Mouse (Mus musculus) kidney, postnatal 0 days (tissue): ENCODE measurements around the gene Gm20532. TPM values are rescaled to one million over a fixed set of nuclear protein-coding genes. Genes with fewer than 3 reads are reported as not detected.
A peak's percentile ranks its signal among the peaks of the same experiment; 100 is the strongest.

Source experiments
- ATAC-seq: fragments of 200-750 bp; cut with Nextera tagmentation; replicated peaks from 2 replicates; pipeline ENCODE4 v1.8.0; 2017; ENCODE audit warnings: low read depth, moderate number of reproducible peaks, moderate TSS enrichment, moderate library complexity; ENCODE audit not compliant: low FRiP score
- DNase-seq: peaks from one replicate; pipeline ENCODE4 v3.0.0-alpha.2; 2016; ENCODE audit warnings: low spot score
- H3K27ac ChIP-seq: fragments of 300-500 bp; sonication (generic); 2 replicates; pipeline ENCODE4 v1.5.1; 2014; ENCODE audit warnings: mild to moderate bottlenecking
- H3K27me3 ChIP-seq: fragments of 300-500 bp; sonication (generic); 2 replicates; pipeline ENCODE4 v1.6.1; 2014; ENCODE audit warnings: low read length, mixed read lengths; ENCODE audit not compliant: insufficient read depth
- H3K36me3 ChIP-seq: fragments of 300-500 bp; sonication (generic); 2 replicates; pipeline ENCODE4 v1.6.1; 2014; ENCODE audit warnings: low read length, mixed read lengths; ENCODE audit not compliant: insufficient read depth
- H3K4me1 ChIP-seq: fragments of 300-500 bp; sonication (generic); replicated peaks from 2 replicates; pipeline ENCODE4 v1.6.1; 2014; ENCODE audit warnings: antibody characterized with exemption, low read length, mixed read lengths; ENCODE audit not compliant: insufficient read depth
- H3K4me2 ChIP-seq: fragments of 300-500 bp; sonication (generic); 2 replicates; pipeline ENCODE4 v1.6.1; 2014; ENCODE audit warnings: mild to moderate bottlenecking, low read length, moderate library complexity, mixed read lengths
- H3K4me3 ChIP-seq: fragments of 300-500 bp; sonication (generic); replicated peaks from 2 replicates; pipeline ENCODE4 v1.5.1; 2014; ENCODE audit warnings: low read depth, low read length
- H3K9ac ChIP-seq: fragments of 300-500 bp; sonication (generic); 2 replicates; pipeline ENCODE4 v1.6.1; 2014; ENCODE audit warnings: low read depth, low read length
- H3K9me3 ChIP-seq: fragments of 300-500 bp; sonication (generic); replicated peaks from 2 replicates; pipeline ENCODE4 v1.6.1; 2016; ENCODE audit warnings: low read length, inconsistent platforms, mixed read lengths
- CTCF ChIP-seq: IDR thresholded peaks from 2 replicates; pipeline ENCODE4 v1.5.1; 2016; ENCODE audit warnings: antibody characterized with exemption, low read depth, mild to moderate bottlenecking, moderate library complexity
- WGBS: fragments of 180-500 bp; shearing (Covaris S2); extraction: QIAGEN DNeasy Blood & Tissue Kit; methylation state at CpG from one replicate; pipeline ENCODE4 v1.1.7; 2014; 5-methylcytosine and 5-hydroxymethylcytosine counted together
- polyA plus RNA-seq: library from polyadenylated mRNA; unstranded; fragments of >200 nt; fragmentation: Nextera tagmentation; extraction: Ambion mirVana; gene quantifications from 2 replicates; pipeline ENCODE4 v1.2.1, GENCODE M21; 2015

Gm20532 gene
- polyA plus RNA-seq, 1 experiment from 2014 or later, result not detected

DNA sequence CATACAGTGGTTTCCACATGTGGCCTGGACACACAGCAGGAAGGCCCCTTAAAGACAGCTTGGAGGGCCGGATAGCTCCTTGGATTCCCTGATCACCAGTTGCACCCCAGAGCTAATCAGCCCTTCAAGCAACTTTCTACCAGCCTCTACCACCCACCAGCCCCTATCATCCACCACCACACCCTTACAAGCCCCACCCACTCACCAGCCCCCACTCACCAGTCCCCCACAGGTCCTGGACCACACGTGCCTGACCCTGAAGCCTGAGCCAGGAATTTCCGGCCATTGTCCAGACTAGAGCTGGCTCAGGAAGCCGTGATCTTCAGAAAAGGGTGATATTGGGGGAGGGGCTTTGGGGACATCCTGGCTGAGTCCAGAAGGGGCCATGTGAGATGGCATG, 10.6 kb upstream of the Gm20532 start:
- Histone ChIP-seq H3K4me3 (no peak overlapping the region), H3K27ac (peak overlapping the region; percentile 83), H3K27me3 (no peaks in the 10 kb centered on the region), H3K9ac (0 out of 2 replicates have a peak overlapping the region, but pooled peaks have one; percentile 35), H3K36me3 (no peaks in the 10 kb centered on the region), H3K4me2 (no peak overlapping the region), H3K9me3 (no peaks in the 10 kb centered on the region), H3K4me1 (peaks cover 19% of the 10 kb centered on the region)
- ATAC-seq (0 out of 2 replicates have a peak, but pooled peaks have one; percentile 26), DNase-seq (peak; percentile 60)
- TF ChIP-seq CTCF, result no peak
- 59% methylated on average over 4 of the region's 4 CpGs for WGBS

DNA sequence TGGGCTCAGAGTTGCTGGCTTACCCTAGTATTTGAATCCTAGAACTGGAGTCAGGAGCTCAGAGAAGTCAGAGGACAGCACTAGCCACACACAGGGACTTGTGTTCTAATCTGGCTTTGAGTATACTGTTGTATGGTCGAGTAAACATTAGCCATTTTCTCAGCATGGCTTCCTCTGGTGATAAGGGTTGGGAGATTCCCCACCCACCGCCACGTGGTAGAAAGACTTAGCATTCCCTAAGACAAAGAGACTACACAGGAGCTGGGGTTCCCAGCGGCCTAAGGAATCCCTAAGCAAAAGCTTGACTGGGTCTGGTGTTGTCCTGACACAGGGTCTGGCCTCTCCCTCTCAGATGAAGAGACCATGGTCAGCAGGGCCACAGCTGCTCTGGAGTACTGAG, 10.0 kb upstream of the Gm20532 start:
- no peak for TF ChIP-seq CTCF
- H3K9me3 ChIP-seq, result no peaks in the 10 kb centered on the region
- WGBS, result 65% methylated on average over 4 of the region's 4 CpGs
- no peak overlapping the region for H3K9ac ChIP-seq
- no peaks in the 10 kb centered on the region for H3K36me3 ChIP-seq
- DNase-seq (no peak), ATAC-seq (no peak)
- H3K4me1 ChIP-seq, result peaks cover 18% of the 10 kb centered on the region
- H3K27ac ChIP-seq, result peak overlapping the region; percentile 83
- no peaks in the 10 kb centered on the region for H3K27me3 ChIP-seq
- no peak overlapping the region for H3K4me2 ChIP-seq
- no peak overlapping the region for H3K4me3 ChIP-seq

DNA sequence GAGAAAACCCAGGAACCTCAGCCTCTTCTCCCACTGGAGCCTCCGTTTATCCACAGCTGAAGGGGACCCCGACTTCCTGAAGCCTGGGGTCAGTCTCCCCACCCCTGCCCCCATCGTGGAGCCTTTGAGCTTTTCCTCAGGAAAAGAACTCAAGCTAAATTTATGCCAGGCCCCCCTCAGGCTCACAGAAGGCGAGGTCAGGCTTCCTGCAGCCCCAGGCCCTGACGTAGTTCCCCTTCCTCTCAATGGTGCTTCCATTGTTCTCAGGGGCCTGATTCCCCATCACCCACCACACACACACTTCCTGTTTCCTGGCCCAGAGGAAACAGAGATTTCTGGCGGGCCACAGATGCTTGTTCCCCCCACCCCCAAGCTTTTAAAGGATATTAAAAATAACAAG, 8.1 kb upstream of the Gm20532 start:
- Histone ChIP-seq H3K36me3 (no peaks in the 10 kb centered on the region), H3K4me2 (0 out of 2 replicates have a peak overlapping the region, but pooled peaks have one; percentile 13), H3K27ac (peak overlapping the region; percentile 85), H3K4me3 (no peak overlapping the region), H3K9me3 (no peaks in the 10 kb centered on the region), H3K4me1 (0 out of 2 replicates have a peak, but pooled peaks cover 9% of the 10 kb centered on the region), H3K27me3 (no peaks in the 10 kb centered on the region), H3K9ac (no peak overlapping the region)
- 55% methylated on average over 6 of the region's 6 CpGs for WGBS
- peak; percentile 80 for DNase-seq
- no peak for ATAC-seq
- TF ChIP-seq CTCF, result no peak

DNA sequence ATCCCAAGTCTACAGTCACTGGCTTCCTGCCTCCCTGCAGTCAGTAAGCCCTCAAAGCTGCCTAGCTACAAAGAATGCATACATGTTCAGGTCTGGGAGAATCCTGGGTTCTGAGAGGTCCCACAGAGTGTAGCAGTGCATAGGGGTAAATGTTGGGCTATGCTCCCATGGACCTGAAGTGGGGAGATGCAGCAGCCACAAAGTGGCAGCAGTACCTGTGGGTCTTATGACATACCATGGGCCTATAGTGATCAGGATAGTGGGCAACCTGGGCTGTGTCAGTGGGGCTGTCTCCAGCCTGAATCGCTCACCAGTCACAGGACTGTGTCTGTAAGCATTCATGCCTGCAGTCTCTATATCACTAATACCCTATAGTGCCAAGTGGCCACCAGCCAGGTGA, 6.7 kb upstream of the Gm20532 start, which contains the start of gene Egfl7:
TSS of gene Egfl7 (plus strand) at position 301 of the 400 bp plus-strand sequence.
- Histone ChIP-seq H3K4me2 (no peak within 1 kb of the TSS), H3K9me3 (no peaks in the 10 kb centered on the region), H3K9ac (no peak within 1 kb of the TSS), H3K27ac (peak within 1 kb of the TSS; percentile 85), H3K27me3 (no peaks in the 10 kb centered on the region), H3K4me1 (0 out of 2 replicates have a peak, but pooled peaks cover 4% of the 10 kb centered on the region), H3K36me3 (no peaks in the 10 kb centered on the region), H3K4me3 (no peak within 1 kb of the TSS)
- TF ChIP-seq CTCF, result no peak
- WGBS, result 83% methylated on average over 1 of the region's 1 CpGs
- ATAC-seq, result no peak
- no peak for DNase-seq

DNA sequence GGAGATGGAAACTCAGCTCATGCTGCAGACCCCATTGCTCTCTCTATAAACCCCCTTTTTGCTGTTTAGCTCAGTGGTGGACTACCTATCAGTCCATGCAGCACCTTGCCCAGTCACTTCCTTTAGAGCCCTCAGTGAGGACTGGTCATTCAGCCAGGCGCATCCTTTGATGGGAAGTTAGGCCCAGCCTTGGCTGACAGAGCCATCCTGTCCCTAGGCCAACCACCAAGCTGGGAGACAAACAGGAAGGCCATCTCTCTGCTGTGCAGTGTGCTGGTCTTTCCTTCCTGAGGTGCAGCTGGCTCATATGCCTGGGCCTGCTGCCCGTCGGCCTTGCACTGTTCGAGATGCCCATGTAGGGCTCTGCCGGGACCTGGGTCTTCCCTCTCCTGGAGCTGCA, 5.7 kb upstream of the Gm20532 start:
- TF ChIP-seq CTCF, result no peak
- no peaks in the 10 kb centered on the region for H3K9me3 ChIP-seq
- no peak overlapping the region for H3K4me3 ChIP-seq
- H3K36me3 ChIP-seq, result no peaks in the 10 kb centered on the region
- DNase-seq (no peak), ATAC-seq (no peak)
- H3K27ac ChIP-seq, result peak overlapping the region; percentile 85; the same call in 1 of the 2 replicates
- H3K4me2 ChIP-seq, result no peak overlapping the region
- WGBS, result 86% methylated on average over 5 of the region's 5 CpGs
- H3K9ac ChIP-seq, result no peak overlapping the region
- H3K27me3 ChIP-seq, result no peaks in the 10 kb centered on the region
- 0 out of 2 replicates have a peak, but pooled peaks cover 4% of the 10 kb centered on the region for H3K4me1 ChIP-seq

DNA sequence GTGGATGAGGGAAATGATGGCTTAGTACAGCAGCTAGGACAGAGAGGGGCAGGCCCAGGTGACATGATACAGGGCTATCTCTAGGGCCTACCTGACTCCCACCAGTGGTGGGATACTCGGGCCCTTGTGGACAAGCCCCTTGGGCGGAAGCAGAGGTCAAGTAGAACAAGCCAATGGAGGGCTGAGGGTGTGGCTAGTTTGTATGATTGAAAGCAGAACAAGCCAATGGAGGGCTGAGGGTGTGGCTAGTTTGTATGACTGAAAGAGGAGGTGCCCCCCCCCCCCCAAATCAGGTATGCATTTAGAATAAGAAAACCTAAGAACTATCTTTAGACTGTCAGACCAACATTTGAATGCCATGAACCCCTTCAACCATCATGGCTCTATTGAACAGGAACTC, 4.2 kb upstream of the Gm20532 start:
- Histone ChIP-seq H3K9ac (no peak overlapping the region), H3K4me1 (0 out of 2 replicates have a peak, but pooled peaks cover 4% of the 10 kb centered on the region), H3K4me2 (no peak overlapping the region), H3K4me3 (no peak overlapping the region), H3K27me3 (no peaks in the 10 kb centered on the region), H3K36me3 (no peaks in the 10 kb centered on the region), H3K27ac (no peak overlapping the region), H3K9me3 (no peaks in the 10 kb centered on the region)
- ATAC-seq, result no peak
- WGBS, result 52% methylated on average over 2 of the region's 2 CpGs
- DNase-seq, result no peak
- TF ChIP-seq CTCF, result no peak

DNA sequence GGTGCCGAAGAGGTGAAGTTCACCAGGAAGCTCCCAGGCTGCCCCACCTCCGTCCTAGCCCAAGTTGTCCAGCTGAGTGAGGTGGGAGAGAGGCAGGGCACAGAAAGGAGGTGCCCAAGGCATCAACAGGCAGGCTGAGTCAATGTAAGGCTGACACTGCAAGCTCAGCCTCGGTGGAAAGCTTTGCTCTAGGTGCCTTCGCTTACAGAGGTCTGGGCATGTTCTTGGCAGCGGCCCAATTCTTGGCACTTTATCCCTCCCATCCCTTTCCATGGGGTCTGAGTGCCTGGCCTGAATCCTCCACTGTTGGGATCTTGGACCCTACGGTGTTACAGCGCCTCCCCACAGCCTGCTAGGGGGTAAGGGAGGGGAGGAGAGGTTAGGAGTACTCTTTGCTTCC, 3.7 kb upstream of the Gm20532 start:
- Histone ChIP-seq H3K4me3 (no peak overlapping the region), H3K4me1 (0 out of 2 replicates have a peak, but pooled peaks cover 4% of the 10 kb centered on the region), H3K9ac (no peak overlapping the region), H3K27ac (peak overlapping the region; percentile 77), H3K4me2 (no peak overlapping the region), H3K36me3 (no peaks in the 10 kb centered on the region), H3K9me3 (no peaks in the 10 kb centered on the region), H3K27me3 (no peaks in the 10 kb centered on the region)
- no peak for TF ChIP-seq CTCF
- DNase-seq (no peak), ATAC-seq (no peak)
- WGBS, result 70% methylated on average over 7 of the region's 7 CpGs
